Mouse (Mus musculus) testis, postnatal 14 days (tissue): Measurements from ENCODE around the gene Adgrb3.
"Not testable (repeated sequence)": the region's sequence is repeated elsewhere in the genome, so short reads cannot be mapped to it uniquely, and the experiment has no call there.

ENCODE experiments used
- DNase-seq: peaks from one replicate; pipeline ENCODE4 v3.0.0; 2021; ENCODE audit warnings: low spot score

Adgrb3 gene

DNA sequence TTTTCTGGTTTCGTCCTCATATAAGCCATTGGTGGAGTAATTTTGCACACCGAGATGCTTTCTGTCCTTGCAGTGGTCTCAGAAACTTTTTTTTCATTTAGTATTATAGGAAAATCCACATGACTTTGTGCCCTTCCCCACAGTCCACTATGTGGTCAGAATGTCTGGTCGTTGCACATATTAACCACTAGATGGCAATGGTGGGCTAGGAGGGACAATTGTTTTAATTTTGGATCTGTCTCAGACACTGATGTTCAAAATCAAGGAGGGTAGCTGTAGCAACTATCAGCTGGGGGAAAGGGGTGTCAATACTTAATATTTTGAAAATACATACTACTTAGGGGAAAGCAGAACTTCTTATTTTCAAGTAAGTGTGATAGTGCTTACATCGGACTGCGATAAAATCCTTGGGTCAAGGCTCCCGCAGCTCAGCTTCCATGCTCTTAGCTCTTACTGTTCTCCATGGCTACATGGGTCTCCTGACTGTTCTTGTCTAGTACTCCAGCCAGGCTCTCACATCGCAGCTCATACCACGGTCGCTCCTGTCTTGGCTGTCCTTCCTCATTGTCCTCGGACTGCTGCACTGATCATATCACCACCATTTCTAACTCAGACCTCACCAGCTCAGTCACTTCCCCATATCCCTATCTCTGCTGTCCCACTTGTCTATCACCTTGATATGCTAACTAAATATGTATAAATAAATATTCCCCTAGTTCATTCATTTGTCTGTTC is 319.0 kb downstream of the Adgrb3 start:
- no peak for DNase-seq

DNA sequence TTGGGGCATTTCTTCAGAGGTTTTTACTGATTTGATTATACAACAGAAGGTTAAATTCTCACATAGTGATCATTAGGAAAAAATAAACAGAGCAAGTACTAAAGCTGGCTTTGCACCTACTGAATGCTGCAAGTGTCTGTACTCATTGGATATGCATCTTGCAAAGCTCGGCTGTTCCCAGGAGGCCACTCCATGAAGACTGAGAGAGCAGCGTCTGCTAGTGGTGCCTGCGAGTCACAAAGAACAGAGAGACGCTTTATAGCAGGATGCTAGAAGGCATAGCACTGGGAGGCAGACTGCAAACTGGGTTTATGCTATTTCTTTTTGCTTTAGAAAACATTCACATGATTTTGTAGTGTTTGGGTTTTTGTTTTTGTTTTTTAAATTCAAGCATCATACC is 325.2 kb downstream of the Adgrb3 start:
- DNase-seq, result no peak

GRCm38 (mm10) chr1:25503524-25503923 is 326.0 kb downstream of the Adgrb3 start:
- DNase-seq, result no peak

DNA sequence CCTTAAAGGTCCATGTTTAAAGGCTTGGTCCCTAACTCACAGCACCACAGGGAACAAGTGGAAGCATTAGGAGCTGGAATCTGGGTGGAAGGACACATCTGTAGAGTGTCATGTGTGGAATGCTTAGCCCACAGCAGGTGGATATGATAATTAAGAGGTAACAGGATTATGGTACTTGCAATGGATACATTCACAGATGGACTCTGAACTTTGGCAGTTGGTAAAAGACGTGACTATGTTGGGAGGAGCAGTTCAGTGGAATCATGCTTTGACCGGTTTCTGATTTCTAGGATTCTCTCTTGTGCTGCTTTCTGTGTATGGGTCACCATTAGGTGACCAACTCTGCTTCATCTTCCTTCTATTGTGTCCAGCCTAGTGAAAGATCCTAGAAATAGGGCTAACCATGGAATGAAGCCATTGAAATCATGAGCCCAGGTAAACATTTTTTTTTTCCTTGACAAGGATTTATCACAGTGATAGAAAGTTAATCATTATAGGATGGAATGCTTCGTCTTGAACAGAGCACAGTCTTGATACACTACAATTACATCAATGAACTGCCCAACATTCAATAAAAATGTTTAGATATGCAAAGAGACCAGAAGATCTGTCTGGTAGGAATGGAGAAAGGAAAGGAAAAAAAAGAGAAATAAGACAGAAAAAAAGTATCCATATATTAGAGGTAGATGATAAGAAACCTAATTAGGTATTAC is 334.1 kb downstream of the Adgrb3 start:
- no peak for DNase-seq

GRCm38 (mm10) chr1:25491503-25491902 is 338.0 kb downstream of the Adgrb3 start:
- no peak for DNase-seq

DNA sequence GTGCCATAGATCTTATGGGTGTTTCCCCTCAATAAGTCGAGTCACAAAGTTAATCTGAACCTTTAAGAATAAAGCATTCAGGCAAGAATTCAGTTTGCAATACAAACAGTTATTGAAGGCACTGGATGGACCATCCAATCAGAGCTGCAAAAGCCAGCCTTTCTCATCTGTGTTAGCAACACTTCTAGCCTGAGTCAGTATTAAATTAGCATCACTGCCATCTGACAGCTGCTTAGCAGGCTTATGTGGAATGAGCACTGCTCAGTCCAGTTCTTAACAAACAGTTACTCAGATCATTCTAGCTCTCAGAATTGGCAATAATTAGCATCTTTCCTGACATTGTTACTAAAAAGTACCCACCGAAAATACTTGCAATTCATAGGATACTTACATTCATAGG is 339.3 kb downstream of the Adgrb3 start:
- no peak for DNase-seq

GRCm38 (mm10) chr1:25475699-25476098 is 353.8 kb downstream of the Adgrb3 start:
- DNase-seq, result no peak

- no peak for DNase-seq
These were observed 355.0 kb downstream of the Adgrb3 start for GRCm38 (mm10) chr1:25474469-25474868.

- DNase-seq, result not testable (repeated sequence)
These were observed 357.9 kb downstream of the Adgrb3 start for GRCm38 (mm10) chr1:25471612-25472011.

- no peak for DNase-seq
These were observed 366.9 kb downstream of the Adgrb3 start for GRCm38 (mm10) chr1:25462612-25463011.

DNA sequence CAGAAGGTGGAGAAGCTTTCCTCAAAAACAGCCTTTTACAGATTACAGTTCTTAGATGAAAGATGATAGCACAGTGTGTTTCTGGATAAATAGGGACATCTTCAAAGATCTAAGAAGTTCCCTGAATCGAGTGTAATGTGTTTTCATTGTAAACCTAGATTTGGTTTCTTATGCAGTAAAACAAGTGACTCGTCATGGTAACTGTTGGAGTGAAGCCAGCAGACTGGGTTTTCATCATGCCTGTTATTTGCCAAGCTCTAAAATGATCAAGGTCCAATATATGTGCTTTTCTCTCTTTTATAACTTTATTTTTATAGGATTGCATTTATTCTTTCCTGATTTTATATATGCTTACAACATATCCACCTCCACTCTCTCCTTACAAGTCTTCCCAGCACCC is 394.0 kb downstream of the Adgrb3 start:
- no peak for DNase-seq

- DNase-seq, result no peak
These were observed 399.2 kb downstream of the Adgrb3 start for GRCm38 (mm10) chr1:25430219-25430862.

GRCm38 (mm10) chr1:25420701-25421100 is 408.8 kb downstream of the Adgrb3 start:
- DNase-seq, result no peak

DNA sequence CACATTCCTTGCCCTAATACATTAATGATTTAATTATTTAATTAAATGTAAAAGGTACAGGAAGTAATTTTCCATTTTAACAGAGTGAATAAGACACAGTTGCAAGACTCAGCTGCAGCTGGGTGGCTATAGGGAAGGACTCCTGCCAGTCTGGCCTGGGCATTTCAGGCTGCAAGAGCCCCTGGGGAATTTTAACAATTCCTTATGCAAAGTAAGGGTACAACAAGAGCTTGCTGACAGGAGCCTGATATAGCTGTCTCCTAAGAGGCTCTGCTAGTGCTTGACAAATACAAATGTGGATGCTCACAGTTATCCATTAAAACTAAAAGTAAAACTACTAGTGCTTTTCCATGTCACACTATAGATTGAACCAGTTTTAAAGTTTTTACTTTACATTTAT is 410.1 kb downstream of the Adgrb3 start:
- DNase-seq, result no peak

GRCm38 (mm10) chr1:25415084-25415483 is 414.4 kb downstream of the Adgrb3 start:
- no peak for DNase-seq

GRCm38 (mm10) chr1:25364186-25364585 is 465.3 kb downstream of the Adgrb3 start:
- no peak for DNase-seq

- no peak for DNase-seq
These were observed 471.0 kb downstream of the Adgrb3 start for GRCm38 (mm10) chr1:25358554-25358953.

- no peak for DNase-seq
These were observed 474.0 kb downstream of the Adgrb3 start for GRCm38 (mm10) chr1:25355486-25355885.

DNA sequence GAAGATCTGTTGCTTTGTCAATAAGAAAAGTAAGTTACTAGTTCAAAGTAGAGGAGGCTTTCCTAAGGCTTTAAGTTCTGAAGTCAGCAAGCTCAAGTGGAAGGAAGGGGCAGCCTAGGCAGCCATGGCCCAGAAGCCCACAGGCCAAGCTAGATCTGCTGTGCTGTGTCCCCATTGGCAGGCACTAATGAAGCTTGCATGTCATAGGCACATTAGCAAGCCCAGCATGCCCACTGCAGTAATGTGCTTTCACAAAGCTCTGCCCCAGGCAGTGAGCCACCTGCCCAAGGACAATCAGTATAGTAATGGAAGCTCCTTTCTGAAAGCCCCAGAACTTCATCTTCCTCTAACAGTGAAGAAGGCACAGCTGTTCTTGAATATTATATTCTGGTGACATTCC is 484.6 kb downstream of the Adgrb3 start:
- DNase-seq, result no peak

GRCm38 (mm10) chr1:25325406-25325805 is 504.1 kb downstream of the Adgrb3 start:
- no peak for DNase-seq

GRCm38 (mm10) chr1:25317142-25317541 is 512.4 kb downstream of the Adgrb3 start:
- DNase-seq, result no peak

DNA sequence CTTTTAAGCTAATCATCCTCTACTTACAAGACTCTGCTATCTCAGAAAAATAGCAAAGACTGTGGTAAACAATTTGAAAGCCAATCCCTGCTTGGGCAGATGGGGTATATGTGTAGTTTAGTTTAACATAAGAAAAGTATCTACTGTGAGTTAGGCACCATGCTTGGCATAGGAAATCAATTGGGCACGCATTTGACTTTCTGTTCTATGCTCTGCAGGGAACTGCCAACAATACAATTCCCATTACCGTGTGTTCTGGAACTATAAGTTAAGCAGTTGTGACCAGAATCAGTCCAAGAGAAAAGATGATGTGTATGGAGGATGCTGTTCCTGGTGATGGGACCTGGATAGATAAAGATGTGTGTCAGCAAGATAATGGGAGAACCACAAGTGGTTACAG is 517.2 kb downstream of the Adgrb3 start:
- no peak for DNase-seq

GRCm38 (mm10) chr1:25310066-25310465 is 519.4 kb downstream of the Adgrb3 start:
- DNase-seq, result no peak
